Mouse (Mus musculus) bone marrow, adult 2 months (tissue): Measurements from ENCODE around the gene Palld. TPM values are rescaled to one million over a fixed set of nuclear protein-coding genes. Genes with fewer than 3 reads are reported as not detected.

Source experiments
- H3K27ac ChIP-seq: fragments of 200-500 bp; 2 replicates; pipeline ENCODE4 v1.5.1; 2012; ENCODE audit warnings: low read depth, mild to moderate bottlenecking, control low read depth, inconsistent platforms, low read length; ENCODE audit not compliant: control insufficient read depth, poor library complexity, insufficient read depth
- H3K4me1 ChIP-seq: fragments of 200-500 bp; 2 replicates; pipeline ENCODE4 v1.6.1; 2011; ENCODE audit warnings: low read length; ENCODE audit not compliant: control insufficient read depth, insufficient read depth
- H3K4me3 ChIP-seq: fragments of 200-500 bp; replicated peaks from 2 replicates; pipeline ENCODE3; 2011; ENCODE audit warnings: mild to moderate bottlenecking, low read depth, low read length, control low read depth; ENCODE audit not compliant: control insufficient read depth
- CTCF ChIP-seq: fragments of 200-500 bp; IDR thresholded peaks from 2 replicates; pipeline ENCODE4 v1.5.1; 2011; ENCODE audit warnings: low read length, control low read depth; ENCODE audit not compliant: control insufficient read depth, insufficient read depth
- POLR2A ChIP-seq: fragments of 200-500 bp; IDR thresholded peaks from 2 replicates; pipeline ENCODE4 v1.6.1; 2011; ENCODE audit warnings: low read depth, mild to moderate bottlenecking, control low read depth, low read length, borderline replicate concordance; ENCODE audit not compliant: control insufficient read depth
- WGBS: fragments of 180-500 bp; shearing (Covaris S2); methylation state at CpG from one replicate; pipeline ENCODE4 v1.1.7; 2018; 5-methylcytosine and 5-hydroxymethylcytosine counted together
- polyA plus RNA-seq: library from polyadenylated mRNA; stranded (reverse); fragments of >200 nt; gene quantifications from 2 replicates; pipeline ENCODE4 v1.2.4, GENCODE M21; 2011; ENCODE audit warnings: low replicate concordance; ENCODE audit not compliant: missing spikeins, insufficient read depth, insufficient read length

Palld gene
- polyA plus RNA-seq, 1 experiment = 33.7 TPM

DNA sequence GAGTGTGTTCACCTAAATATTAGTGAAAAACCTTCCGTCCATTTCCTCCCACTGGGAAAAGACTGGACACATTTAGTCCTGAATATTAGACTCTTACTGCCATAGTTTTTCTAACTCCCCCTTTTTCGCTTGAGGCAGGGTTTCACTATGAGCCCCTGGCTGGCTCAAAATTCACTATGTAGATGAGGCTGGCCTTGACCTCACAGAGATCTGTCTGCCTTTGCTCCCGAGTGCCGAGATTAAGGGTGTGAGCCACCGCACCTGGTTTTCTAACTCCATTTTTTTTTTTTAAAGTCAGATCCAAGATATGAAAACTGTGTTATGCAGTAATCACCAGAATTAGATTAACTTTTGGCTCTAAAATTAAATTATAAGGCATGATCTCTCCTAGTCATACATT, 369.7 kb downstream of the Palld start:
- H3K27ac ChIP-seq = no peak overlapping the region
- H3K4me3 ChIP-seq = no peak overlapping the region
- 84% methylated on average over 5 of the region's 5 CpGs for WGBS
- no peak for TF ChIP-seq POLR2A
- TF ChIP-seq CTCF = no peak
- no peaks in the 10 kb centered on the region for H3K4me1 ChIP-seq

DNA sequence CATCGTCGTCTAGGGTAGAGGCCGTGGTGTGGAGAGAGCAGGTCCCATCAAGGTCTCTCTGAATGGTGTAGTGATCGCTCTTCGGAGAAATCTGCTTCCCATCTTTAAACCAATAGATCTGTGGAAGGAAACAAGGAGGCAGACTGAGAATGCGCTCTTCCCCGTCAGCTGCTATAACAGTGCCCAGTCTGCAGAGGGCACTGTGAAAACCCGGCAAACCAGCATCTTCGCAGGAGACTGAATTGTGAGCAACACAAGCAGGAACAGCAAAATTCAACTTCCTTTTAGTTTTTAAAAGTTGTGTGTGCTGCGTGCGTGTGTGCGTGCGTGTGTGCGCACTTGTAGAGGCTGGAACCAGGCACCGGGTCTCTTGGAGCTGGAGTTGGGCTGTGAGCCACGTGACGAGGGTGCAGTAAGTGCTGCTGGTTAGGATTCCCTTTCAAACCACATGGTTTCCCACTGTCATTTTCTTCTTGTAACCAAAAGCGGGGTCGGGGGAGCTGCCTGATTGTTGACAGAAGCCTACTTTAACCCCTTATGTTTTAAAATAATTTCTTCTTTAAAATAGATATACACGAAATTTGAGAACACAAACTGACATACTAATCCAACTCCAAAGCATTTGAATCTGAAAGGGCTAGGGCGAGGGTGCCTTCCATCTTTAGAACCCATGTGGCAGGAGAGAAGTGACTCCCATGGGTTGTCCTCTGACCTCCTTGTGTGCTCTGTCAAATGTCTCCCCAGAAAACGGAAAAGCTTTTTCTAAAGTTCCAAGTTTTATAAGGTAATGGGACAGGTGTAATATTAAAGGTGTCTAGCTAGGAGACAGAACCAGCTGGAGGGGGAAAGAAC, 370.3 kb downstream of the Palld start:
- no peak overlapping the region for H3K4me3 ChIP-seq
- H3K4me1 ChIP-seq = no peaks in the 10 kb centered on the region
- WGBS = 80% methylated on average over 22 of the region's 22 CpGs
- no peak overlapping the region for H3K27ac ChIP-seq
- TF ChIP-seq CTCF (no peak), POLR2A (no peak)

GRCm38 (mm10) chr8:61528642-61529041, 373.8 kb downstream of the Palld start:
- Histone ChIP-seq H3K4me3 (no peak overlapping the region), H3K27ac (no peak overlapping the region), H3K4me1 (no peaks in the 10 kb centered on the region)
- TF ChIP-seq CTCF = no peak
- WGBS = 64% methylated on average over 6 of the region's 6 CpGs

- WGBS = 80% methylated on average over 9 of the region's 9 CpGs
- Histone ChIP-seq H3K4me3 (no peak overlapping the region), H3K4me1 (no peaks in the 10 kb centered on the region), H3K27ac (no peak overlapping the region)
- TF ChIP-seq POLR2A (no peak), CTCF (no peak)
Observed at GRCm38 (mm10) chr8:61528197-61528596, 374.3 kb downstream of the Palld start.

- no peak overlapping the region for H3K27ac ChIP-seq
- no peaks in the 10 kb centered on the region for H3K4me1 ChIP-seq
- H3K4me3 ChIP-seq = no peak overlapping the region
- WGBS = 84% methylated on average over 14 of the region's 14 CpGs
- TF ChIP-seq CTCF (no peak), POLR2A (no peak)
Observed at GRCm38 (mm10) chr8:61527037-61527436, 375.5 kb downstream of the Palld start.

GRCm38 (mm10) chr8:61522132-61522531, 380.4 kb downstream of the Palld start:
- no peak for TF ChIP-seq CTCF
- no peak for TF ChIP-seq POLR2A
- Histone ChIP-seq H3K4me3 (no peak overlapping the region), H3K27ac (no peak overlapping the region), H3K4me1 (peaks cover 2% of the 10 kb centered on the region; the same call in 1 of the 2 replicates)
- 6% methylated on average over 1 of the region's 1 CpGs for WGBS

- WGBS = 27% methylated on average over 14 of the region's 14 CpGs
- no peak overlapping the region for H3K4me3 ChIP-seq
- no peak overlapping the region for H3K27ac ChIP-seq
- TF ChIP-seq POLR2A = no peak
- no peak for TF ChIP-seq CTCF
- H3K4me1 ChIP-seq = peaks cover 2% of the 10 kb centered on the region; the same call in 1 of the 2 replicates
Observed at GRCm38 (mm10) chr8:61517502-61518185, 384.8 kb downstream of the Palld start.

- no peak overlapping the region for H3K27ac ChIP-seq
- no peak for TF ChIP-seq POLR2A
- TF ChIP-seq CTCF = no peak
- H3K4me1 ChIP-seq = peaks cover 2% of the 10 kb centered on the region; the same call in 1 of the 2 replicates
- WGBS = 78% methylated on average over 8 of the region's 8 CpGs
- H3K4me3 ChIP-seq = no peak overlapping the region
Observed at GRCm38 (mm10) chr8:61516745-61517501, 385.6 kb downstream of the Palld start.
